Mouse (Mus musculus): ENCODE data around the gene Hrh1.
"Not testable (repeated sequence)": the region's sequence is repeated elsewhere in the genome, so short reads cannot be mapped to it uniquely, and the experiment has no call there.

Hrh1 gene

GRCm38 (mm10) chr6:114459969-114460368 is 62.2 kb downstream of the Hrh1 start:
- no peak for DNase-seq (ENCODE audit: low spot score in 2 of 2)

- no peak for DNase-seq (ENCODE audit: low spot score in 2 of 2)
Observed at GRCm38 (mm10) chr6:114461536-114461935, 63.8 kb downstream of the Hrh1 start.

- no peak for DNase-seq (ENCODE audit: low spot score in 2 of 2)
Observed at GRCm38 (mm10) chr6:114462747-114463146, 65.0 kb downstream of the Hrh1 start.

GRCm38 (mm10) chr6:114473541-114473940 is 75.8 kb downstream of the Hrh1 start:
- no peak for DNase-seq (ENCODE audit: low spot score in 2 of 2)

GRCm38 (mm10) chr6:114474059-114474458 is 76.3 kb downstream of the Hrh1 start:
- DNase-seq (ENCODE audit: low spot score in 2 of 2), result no peak

GRCm38 (mm10) chr6:114474911-114475310 is 77.2 kb downstream of the Hrh1 start:
- DNase-seq (ENCODE audit: low spot score in 2 of 2), result peak in 1 of 2 experiments; percentile 52

GRCm38 (mm10) chr6:114478771-114479170 is 81.0 kb downstream of the Hrh1 start:
- no peak for DNase-seq (ENCODE audit: low spot score in 2 of 2)

GRCm38 (mm10) chr6:114479644-114480410 is 82.1 kb downstream of the Hrh1 start:
- no peak for DNase-seq (ENCODE audit: low spot score in 2 of 2)

- no peak for DNase-seq (ENCODE audit: low spot score in 2 of 2)
Observed at GRCm38 (mm10) chr6:114489371-114489770, 91.6 kb downstream of the Hrh1 start.

- not testable (repeated sequence) for DNase-seq (ENCODE audit: low spot score in 2 of 2)
Observed at GRCm38 (mm10) chr6:114492588-114492987, 94.9 kb downstream of the Hrh1 start.

- not testable (repeated sequence) for DNase-seq (ENCODE audit: low spot score in 2 of 2)
Observed at GRCm38 (mm10) chr6:114494987-114495386, 97.3 kb downstream of the Hrh1 start.

- DNase-seq (ENCODE audit: low spot score in 2 of 2), result not testable (repeated sequence)
Observed at GRCm38 (mm10) chr6:114514038-114514437, 116.3 kb downstream of the Hrh1 start.

GRCm38 (mm10) chr6:114528709-114529108 is 131.0 kb downstream of the Hrh1 start:
- DNase-seq (ENCODE audit: low spot score in 2 of 2), result peak; percentile 4 to 40
